9 mouse cellular contexts compared by ENCODE assay signal in the genomic region with DNA sequence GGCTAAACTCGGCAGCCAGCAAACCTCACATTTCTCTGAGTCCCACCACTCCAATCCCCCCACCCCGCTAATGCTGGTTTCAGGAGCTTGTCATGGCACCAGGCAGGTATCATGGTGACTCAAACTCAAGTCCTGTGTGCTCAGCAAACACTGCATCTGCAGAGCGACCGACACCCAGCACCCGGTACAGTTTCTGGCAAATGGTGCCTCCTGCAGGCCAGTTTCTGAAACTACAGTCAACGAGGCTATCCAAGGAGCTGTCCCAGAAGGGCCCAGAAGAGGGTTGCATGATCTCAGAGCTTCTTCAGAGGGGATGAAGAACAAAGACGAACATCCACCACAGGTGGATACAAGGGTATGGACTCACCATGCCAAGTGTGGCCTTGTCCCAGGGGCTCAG. TPM values are rescaled to one million over a fixed set of nuclear protein-coding genes. Genes with fewer than 3 reads are reported as not detected.
DNase-seq lines count a peak whose midpoint lies in the region; ATAC-seq and TF ChIP-seq lines count a peak whose summit lies in the region.
"Had no signal": no experiment of that assay in that cellular context is flagged by ENCODE, and none has a peak within 500 bp of the region (broad histone marks: within the 10 kb centered on the region; RNA-seq: fewer than 3 reads in every experiment).

No protein-coding gene starts in this region.

- no peak overlapping the region for H3K27ac ChIP-seq in layer of hippocampus, adult 2 months
- no peak overlapping the region for H3K27ac ChIP-seq in bone marrow macrophage, adult 2 months (ENCODE audit: insufficient read depth, low read depth, low read length)
- H3K27ac ChIP-seq: liver, embryonic 13.5 days had no signal

- peak; percentile 43 for DNase-seq in embryo, embryonic 10 days (ENCODE audit: low spot score)
- no peak for DNase-seq in embryo, embryonic 11 days
- peak in 1 of 2 experiments; percentile 50 for DNase-seq in layer of hippocampus, adult 2 months (ENCODE audit: low spot score in 2 of 2)
- no peak for DNase-seq in layer of hippocampus, adult 11-12 months (ENCODE audit: low spot score)
- DNase-seq in B cell, adult 2 months: peak; percentile 56 to 61
- no peak for DNase-seq in c-Kit-positive CD71-positive TER-119-positive erythroid progenitor cells, embryonic 14.5 days (ENCODE audit: low spot score)
- DNase-seq: liver, embryonic 13.5 days had no signal

- peak; percentile 79 for TF ChIP-seq CTCF in layer of hippocampus, adult 2 months (conservative IDR thresholded peaks at IDR 0.05)
- TF ChIP-seq CTCF in bone marrow macrophage, adult 2 months (IDR thresholded peaks at IDR 0.05; ENCODE audit: low read depth, low read length): peak; percentile 41; the same call in 1 of the 2 replicates

- no peak for TF ChIP-seq POLR2A in bone marrow macrophage, adult 2 months (IDR thresholded peaks at IDR 0.05; ENCODE audit: borderline replicate concordance, low read depth, low read length)

- H3K4me3 ChIP-seq in layer of hippocampus, adult 2 months: no peak overlapping the region
- H3K4me3 ChIP-seq in bone marrow macrophage, adult 2 months (ENCODE audit: insufficient read depth, low read length): no peak overlapping the region
- H3K4me3 ChIP-seq: liver, embryonic 13.5 days had no signal

- H3K4me1 ChIP-seq in bone marrow macrophage, adult 2 months (ENCODE audit: control insufficient read depth, insufficient read depth, low read length): peaks cover 27% of the 10 kb centered on the region

- peak; percentile 44; the same call in 1 of the 2 replicates for ATAC-seq in megakaryocyte progenitor cell, adult 5-6 weeks (replicated peaks; ENCODE audit: poor library complexity)

RNA-seq across cellular contexts. Expression of a gene that starts 4.6 kb away (rescaled TPM):
- total RNA-seq in layer of hippocampus, adult 2 months (2021): 1 to 10 TPM; 4.5 to 4.6 TPM
- 13.5 and 14.2 TPM in 2 replicates for polyA plus RNA-seq in bone marrow macrophage, adult 2 months (2012; ENCODE audit: insufficient read depth, insufficient read length, missing spikeins)
- 27.8 and 33.0 TPM in 2 replicates for total RNA-seq in megakaryocyte progenitor cell, adult 5-6 weeks (2015)
- 12.1 TPM in 2 replicates for total RNA-seq in megakaryocyte progenitor cell, adult 5-6 weeks (2017)

RNA-seq across cellular contexts. Expression of a gene that starts 52.2 kb away (rescaled TPM):
- total RNA-seq in layer of hippocampus, adult 2 months (2021): 10 to 100 TPM; 31.8 to 35.6 TPM
- 22.7 and 39.2 TPM in 2 replicates for polyA plus RNA-seq in bone marrow macrophage, adult 2 months (2012; ENCODE audit: insufficient read depth, insufficient read length, missing spikeins)
- total RNA-seq in megakaryocyte progenitor cell, adult 5-6 weeks (2015): 21.0 and 26.5 TPM in 2 replicates
- total RNA-seq in megakaryocyte progenitor cell, adult 5-6 weeks (2017): 51.5 and 78.2 TPM in 2 replicates

Comparison
In these comparisons a context has a peak if more than half of its experiments do, and no peak if none do; other contexts are left out.
1. DNase-seq: peak in embryo, embryonic 10 days (single experiment) and B cell, adult 2 months (2 of 2); none in embryo, embryonic 11 days (single experiment), layer of hippocampus, adult 11-12 months (single experiment) and c-Kit-positive CD71-positive TER-119-positive erythroid progenitor cells, embryonic 14.5 days (single experiment).